Mouse (Mus musculus) lung, adult 18-20 months (tissue): Measurements from ENCODE around the gene Ndufb8.

ENCODE experiments used
- DNase-seq, 2 experiments: peaks; one replicate each; pipeline ENCODE4 v3.0.0; 2022; ENCODE audit warnings: mixed read lengths in 2 of 2

Ndufb8 gene

DNA sequence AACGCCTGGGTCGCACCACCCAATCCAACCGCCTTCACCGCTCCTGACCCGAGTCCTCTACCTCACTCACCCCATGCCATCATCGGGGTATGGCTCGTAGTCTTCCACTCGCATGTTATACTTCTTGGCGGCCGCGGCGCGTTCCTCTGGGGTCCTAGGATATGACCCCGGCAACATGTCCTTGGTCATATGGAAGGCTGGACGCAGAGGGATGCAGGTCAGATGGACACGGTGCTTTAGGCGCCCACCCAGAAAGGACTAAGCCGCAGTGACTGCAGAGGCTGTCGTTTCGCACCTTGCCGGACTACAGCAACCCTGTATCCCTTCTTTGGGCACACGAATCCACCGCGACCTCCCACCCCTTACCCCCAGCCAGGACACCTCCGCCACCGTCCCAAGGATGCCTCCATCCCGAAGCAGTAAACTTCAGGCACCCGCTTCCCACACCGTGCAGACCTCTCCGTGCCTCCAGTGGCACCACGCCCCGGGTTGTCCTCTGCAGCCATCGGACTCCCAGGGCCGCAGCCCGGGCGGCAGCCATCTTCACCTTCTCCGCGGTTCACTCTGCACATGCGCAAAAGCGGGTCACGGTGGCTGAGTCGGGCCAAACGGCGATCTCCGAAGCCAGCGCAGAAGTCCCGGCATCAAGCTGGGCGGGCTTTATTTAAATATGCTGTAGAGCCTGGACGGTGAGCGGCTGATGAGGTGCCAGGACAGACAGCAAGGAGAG lies at the start of gene Ndufb8:
Gene Ndufb8, minus strand, starts transcription at position 580 of the 730 bp plus-strand sequence.
- peak; percentile 94 to 96 for DNase-seq

DNA sequence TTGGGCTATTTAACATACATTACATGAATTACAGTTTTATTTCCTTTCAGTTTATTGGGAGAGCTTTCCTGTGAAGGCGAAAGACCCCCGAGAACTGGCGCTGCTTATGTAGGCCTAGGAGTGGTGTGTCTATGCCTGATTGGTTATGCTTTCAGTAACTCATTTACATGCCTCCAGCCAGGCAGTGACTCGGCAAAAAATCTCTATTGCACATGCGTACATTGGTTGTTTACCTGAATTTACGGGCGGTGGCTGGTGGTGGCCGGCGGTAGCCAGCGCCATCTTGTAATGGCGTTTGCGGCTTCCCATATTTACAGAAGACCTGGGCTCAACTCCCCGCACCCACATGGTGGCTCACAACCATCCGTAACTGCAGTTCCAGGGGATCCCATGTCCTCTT lies 38.9 kb upstream of the Ndufb8 start:
- no peak for DNase-seq

DNA sequence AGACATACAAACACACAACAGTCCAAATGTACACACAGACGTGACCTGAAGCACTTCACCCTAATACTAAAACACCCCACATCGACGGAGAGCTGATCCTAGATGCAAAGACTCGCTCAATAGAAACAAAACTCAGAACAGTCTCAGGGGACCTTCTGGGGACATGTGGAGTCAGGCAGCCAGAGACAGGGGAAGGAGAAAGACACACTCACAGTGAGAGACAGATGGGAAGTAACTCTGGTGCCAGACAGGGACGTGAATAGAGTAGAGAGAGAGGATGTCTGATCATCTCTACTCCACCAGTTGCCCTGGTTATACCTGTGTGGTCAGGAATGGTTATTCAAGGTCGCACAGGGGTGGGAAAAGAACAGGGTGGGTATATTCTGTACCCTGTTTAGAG lies 36.4 kb upstream of the Ndufb8 start:
- no peak for DNase-seq

DNA sequence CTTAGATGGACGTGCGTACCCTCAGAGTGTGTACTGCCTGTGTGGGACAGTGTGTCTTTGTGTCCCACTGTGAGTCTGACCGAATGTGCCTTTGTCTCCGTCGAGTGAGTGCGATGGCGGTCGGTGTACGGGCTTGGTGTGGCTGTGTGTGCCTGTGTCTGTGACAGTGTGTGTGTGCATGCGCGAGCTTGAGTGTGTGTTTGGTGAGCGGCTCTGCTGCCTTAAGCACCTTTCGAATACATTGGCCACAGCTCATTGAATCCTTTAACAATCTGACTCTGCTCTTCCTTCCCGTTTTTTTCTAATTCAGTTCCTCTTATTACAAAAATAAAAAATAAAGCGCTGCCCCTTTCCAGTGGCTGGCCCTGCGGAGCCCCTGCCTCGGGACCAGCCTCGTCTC lies 35.8 kb upstream of the Ndufb8 start:
- no peak for DNase-seq

DNA sequence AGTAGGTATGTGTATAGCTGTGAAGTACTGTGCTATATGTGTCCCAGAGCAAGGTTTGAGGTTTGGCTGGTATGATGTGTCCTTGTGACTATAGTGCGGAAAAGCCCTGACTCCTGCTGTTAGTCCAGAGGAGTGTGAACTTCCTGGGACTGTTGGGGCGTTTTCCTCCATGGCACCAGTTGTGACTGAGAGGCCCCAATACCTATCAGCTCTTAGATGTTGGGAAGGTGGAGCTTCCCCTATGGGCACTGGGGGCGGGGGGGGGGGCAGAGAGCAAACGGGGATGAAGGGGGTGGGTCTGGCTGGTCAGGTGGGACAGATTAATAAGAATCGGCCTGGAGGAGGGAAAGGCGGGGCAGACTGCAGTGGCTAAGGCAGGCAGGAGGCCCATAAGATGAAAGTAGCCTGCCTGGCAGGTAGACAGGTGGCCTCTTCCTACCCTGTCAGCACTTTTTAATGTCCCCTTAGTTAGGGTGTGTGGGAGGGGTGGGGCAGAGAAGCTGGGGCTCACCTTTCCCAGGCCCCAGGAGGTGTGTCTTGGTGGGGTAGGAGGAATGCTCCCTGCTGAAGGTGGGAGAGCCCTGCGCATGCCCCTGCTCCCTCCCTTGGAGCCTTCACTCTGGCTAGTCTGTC lies 34.5 kb upstream of the Ndufb8 start:
- no peak for DNase-seq

DNA sequence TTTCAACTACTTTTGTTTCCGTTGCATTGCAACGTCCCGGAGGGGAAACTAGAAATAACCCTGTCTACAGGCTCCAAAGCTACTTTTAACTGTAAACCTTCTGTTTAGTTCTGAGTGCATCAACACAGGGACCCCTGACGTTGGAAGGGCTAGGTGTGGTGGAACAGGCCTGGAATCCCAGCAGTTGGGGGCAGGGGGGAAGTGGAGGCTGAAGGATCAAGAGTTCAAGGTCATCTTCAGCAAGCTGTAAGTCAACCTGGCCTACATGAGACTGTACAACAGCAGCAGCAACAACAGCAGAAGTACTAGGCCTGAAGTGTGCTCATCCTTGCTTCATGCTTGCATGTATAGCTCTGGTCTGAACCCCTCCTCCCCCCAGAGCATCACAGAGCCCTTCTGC lies 32.8 kb upstream of the Ndufb8 start:
- DNase-seq, result no peak

DNA sequence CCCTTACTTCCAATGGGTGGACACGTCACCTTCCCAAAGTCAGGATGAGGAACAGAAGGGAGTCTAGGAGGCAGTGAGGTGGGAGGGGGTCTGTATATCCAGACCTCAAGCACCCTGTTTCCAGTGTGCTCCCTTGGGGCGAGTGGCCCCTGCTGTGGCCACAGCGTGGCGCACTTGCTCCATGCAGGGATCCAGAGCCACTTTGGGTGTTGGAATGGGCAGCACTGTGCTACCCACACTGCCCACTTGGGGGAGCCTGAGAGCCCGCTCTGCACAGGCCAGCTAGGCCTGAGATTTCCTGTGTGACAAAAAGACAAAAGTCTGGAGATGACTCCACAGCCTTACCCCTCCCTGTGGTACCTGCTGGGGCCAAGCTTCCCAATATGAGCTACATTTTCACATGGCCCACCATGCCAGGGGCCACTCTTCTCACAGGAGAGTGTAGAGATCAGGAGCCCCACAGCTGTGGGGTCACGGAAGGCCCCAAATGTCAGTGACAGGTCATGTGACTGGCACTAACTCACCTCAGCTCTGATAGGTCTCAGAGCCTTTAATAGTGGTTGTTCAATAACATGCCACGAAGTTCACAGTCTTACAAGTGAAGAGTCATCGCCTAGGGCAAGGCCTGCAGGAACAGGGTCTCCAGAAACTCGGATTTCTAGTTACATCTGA lies 27.5 kb upstream of the Ndufb8 start:
- DNase-seq, result peak; percentile 82 to 87

DNA sequence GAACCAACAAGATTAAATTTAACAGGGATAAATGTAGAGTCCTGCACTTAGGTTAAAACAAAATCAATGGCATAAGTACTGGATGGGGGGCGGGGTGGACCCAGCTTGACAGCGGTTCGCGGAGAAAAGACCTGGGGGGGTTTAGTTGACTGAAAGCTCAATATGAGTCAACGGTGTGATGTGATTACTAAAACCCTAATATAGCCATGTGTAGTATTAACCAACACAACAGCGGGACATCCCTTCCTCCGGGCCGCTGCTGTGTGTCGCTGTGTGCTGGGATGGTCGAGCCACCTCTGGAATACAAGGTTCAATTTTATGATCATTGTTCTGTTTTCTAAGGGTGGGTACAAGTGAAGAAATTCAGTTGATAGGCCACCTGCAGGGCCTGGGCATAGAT lies 26.9 kb upstream of the Ndufb8 start:
- no peak for DNase-seq

DNA sequence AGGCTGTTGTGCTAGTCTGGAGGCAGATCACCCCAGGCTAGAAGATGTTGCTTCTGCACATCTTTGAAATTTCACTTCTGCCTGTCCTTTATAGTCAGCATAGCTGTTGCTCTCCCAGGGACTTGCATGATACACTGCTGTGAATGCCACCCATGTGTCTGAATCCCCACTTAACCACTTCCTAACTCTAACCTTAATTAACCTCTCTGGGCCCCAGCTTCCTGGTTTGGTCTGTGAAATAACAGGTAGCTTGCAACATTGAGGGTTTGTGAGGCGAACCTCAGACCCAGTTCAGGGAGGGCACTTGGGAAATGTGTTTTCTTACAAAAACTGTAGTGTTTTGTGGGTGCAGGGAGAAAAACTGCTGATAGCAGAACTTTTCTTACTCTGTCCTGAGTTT lies 22.8 kb upstream of the Ndufb8 start:
- DNase-seq, result no peak

DNA sequence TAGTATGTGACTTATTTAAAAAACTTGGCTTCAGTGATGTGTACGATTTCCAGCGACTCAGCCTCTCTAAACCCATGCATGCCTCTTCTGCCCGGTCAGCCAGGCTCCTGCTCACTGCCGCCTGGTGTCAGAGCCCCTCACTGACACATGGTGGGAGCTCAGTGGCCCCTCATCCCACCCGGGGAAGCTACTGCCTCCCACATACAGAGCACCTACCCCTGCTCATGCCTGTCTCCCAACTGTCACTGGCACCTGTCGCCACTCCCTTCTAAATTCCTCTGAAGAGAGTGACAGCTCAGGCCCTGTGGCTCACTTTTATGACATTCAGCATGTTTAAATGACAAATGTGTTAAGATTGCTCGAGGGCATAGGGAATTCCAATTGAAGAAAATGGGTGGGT lies 21.0 kb upstream of the Ndufb8 start:
- DNase-seq, result no peak

DNA sequence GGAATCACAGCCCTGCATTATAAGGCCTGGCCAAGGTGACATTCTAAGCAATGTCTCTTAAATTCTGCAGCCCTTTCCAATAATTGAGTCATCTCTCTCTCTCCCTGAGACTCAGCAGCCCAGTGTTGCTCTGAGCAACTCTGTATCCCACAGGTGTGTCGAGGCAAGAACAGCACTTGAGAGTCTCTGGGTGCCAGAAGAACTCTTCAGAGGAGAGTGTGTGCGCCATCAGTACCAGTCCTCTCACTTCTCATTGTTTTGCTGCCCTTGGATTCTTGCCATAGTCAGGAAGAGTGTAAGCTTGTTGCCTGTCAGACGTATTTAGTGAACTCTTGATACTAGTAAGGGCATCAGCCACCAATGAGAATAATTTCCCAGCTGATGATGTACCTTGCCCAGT lies 12.5 kb upstream of the Ndufb8 start:
- peak; percentile 62 for DNase-seq

DNA sequence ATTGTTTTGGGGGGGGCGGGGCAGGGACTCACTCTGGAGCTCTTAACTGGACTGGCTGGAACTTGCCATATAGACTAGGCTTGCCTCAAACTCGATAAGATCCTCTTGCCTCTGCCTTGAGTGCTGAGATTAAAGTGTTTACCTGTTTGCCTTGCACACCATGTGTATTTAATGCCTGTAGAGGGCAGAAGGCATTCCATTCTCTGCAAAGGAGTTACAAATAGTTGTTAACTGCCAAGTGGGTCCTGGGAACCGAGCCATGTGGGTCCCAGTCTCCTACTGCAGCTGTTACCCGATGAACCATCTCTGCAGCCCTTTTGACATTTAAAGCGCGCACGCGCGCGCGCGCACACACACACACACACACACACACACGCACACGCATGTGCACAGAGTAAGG lies 8.8 kb upstream of the Ndufb8 start:
- DNase-seq, result peak; percentile 61 to 62

DNA sequence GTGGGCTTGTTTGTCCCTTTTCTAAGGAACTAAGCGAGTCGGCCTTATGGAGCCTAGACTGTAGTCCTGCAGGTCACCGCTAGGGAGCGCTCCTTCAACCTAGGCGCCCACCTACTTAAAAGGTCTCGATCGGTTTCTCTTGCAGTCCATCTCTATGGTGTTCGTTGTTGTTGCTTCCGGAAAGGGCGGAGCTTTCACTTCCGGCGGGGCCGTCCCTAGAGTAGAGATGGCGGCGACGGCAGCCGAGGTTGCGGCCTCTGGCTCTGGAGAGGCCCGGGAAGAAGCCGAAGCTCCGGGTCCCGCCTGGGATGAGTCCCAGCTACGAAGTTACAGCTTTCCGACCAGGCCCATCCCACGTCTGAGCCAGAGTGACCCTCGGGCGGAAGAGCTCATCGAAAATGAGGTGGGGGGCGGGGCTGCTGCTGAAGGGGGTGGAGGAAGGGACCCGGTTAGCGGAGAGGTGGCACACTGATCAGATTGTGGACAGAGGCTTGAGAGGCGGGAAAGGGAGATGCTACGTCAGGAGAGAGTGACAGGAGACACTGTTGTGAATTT lies 7.5 kb upstream of the Ndufb8 start, which contains the start of gene Hif1an:
Gene Hif1an, plus strand, starts transcription at position 199 of the 555 bp plus-strand sequence.
- DNase-seq, result peak; percentile 96 to 97

DNA sequence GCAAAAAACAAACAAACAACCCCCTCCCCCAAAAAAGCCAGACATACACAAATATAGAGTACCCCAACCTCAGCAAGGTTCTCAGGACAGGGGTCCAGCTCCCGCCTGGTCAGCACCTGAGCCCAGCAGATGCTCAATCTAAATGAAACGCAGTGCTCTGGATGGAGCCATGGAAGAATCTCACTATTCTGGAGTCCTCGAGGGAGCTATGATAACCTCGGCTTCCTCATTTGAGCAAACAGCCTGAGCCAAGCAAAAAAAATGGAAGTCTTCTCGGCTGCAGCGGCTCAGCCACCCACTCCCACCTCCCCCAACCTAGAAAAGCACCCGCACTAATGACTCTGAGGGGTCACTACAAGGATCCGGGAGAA lies 765 bp downstream of the Ndufb8 start:
- DNase-seq, result no peak

DNA sequence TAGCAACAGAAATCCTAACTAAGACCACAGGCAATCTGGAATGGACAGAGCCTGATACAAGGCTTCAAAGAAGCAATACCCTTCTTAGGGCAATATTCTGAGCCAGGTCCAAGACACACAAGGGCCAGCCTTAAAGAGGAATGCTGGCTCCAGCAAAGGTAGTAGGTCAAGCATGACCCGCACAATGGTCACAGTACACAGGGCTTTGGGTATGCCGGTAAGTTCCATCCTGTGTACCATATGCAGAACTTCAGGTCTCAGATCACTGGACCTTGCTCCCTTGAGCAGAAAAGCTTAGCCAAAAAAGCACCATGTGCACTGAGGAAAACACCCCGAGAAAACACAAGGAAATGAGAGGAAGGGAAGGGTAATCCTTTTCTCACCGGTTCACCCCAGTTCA lies 2.0 kb downstream of the Ndufb8 start:
- DNase-seq, result no peak

DNA sequence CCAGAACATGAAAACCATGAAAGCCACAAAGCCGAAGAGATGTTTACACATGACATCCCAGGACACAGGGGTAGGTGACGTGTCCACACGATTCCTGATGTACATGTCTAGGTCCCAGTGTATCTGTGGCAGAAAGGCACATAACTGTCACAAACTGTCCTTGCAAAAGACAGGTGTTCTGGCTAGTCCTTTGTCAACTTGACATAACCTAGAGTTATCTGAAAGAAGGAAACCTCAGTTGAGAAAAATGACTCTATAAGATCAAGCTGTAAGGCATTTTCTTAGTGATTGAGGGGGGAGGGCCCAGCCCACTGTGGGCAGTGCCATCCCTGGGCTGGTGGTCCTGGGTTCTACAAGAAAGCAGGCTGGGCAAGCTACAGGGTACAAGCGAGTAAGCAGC lies 2.5 kb downstream of the Ndufb8 start, which contains the start of gene Gm20538:
Gene Gm20538, minus strand, starts transcription at position 101 of the 400 bp plus-strand sequence.
- no peak for DNase-seq

DNA sequence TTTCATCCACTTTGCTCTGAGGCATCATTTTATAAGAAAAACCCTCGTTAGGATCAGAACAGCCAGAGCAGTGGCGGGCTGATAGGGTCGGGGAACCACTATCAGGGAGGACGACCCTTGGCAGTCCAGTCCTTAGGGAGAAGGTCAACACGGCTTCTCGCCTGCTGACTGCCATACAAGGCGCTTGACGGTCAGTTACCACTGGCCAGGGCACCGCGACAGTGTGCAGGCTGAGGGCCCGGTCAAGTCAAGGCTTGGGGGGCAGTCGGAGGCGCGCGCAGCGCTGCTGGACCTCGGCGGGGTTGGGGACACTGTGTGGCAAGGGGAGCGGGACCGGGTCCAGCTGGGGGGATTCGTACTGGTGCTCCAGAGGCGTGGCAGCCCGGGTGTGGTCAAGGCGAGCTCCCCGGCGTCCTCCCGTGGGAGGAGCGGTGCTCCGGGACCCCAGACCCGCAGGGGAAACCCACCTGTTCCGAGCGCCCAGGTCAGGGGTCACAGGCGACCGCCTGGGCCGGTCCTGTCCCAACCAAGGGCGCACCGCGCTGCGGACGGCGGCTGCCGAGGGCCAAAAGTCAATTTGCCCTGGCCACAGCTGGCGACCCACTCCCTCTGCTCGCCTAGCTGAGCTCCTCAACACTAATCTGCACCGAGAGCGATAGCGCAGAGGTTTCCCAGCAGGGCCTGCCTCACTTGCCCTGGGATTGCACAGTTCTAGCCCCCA lies 9.8 kb downstream of the Ndufb8 start, which contains the start of gene Sec31b:
Gene Sec31b, minus strand, starts transcription at position 544 of the 721 bp plus-strand sequence.
- DNase-seq, result peak; percentile 41 to 48

DNA sequence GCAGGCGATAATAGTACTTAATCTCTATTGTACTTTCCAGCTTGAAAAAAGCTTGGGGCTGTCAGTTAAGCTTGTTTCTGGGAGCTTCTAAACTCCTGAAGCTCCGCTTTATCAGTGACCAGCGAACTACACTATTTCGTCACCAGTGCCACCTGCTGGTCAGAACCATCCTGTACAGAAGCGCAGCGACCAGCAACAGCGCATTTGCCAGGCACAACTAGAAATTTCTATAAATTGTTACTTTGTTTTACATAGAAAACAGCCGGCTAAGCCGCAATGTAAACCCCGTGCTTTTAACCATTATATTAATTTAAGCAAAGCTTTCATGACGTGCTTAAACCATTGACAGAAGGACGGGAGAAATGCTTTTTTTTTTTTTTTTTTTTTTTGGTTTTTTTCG lies 10.5 kb downstream of the Ndufb8 start:
- DNase-seq, result peak; percentile 63 to 69

DNA sequence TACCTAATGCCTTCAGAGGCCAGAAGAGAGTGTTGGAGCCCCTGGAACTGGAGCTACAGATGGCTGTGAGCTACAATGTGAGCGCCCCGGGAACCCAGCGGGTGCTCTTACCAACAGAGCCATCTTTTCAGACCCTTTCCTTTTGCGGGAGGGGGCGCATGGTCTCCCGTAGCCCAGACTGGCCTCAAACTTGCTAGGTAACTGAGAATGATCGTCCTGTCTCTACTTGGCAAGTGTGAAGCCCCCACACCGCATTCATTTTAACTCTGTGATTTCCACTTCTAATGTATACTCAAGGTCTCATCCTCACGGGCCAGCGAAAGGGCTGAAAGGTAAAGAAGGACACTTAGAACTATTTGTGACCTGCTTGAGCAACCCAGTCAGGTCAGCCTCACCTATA lies 10.9 kb downstream of the Ndufb8 start:
- DNase-seq, result no peak

DNA sequence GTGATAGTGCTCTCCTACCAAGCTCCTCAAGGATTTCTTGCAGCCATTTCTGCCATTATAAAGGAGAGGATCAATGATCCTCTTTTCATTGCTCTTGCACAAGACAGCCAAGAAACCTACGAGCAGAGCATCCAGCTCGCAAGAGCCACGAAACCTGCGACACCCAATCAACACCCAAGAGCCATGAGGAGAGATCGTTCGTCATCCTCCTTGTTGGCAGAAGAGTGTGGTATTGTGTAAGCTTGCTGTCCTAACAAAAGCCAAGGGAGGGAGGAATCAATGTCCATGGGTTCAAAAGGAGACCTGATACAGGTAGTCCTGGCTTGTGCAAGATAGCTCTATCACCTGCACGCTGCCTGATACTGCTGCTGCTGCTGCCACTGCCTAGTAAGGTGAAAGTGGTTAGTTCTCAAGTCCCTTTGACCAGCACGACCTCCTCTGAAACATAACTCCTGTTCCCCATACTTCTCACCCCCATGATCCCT lies 12.5 kb downstream of the Ndufb8 start:
- no peak for DNase-seq

DNA sequence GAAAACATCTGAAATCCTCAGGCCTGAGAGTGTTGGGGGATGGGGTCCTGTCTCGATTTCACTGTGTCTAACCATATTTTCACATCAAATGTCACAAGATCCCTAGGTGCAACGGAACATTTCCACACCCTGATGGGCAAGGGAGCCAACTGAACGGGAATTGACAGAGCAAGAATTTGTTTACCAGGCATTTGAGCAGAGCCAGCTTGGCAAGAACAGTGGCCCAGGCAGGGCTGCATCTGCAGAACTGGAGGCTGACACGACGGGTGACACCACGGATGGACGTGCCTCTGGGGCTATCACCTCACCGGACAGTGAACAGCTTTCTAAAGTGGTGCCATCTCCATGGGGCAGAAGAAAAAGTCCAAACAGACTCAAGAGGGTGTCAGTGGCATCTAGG lies 17.8 kb downstream of the Ndufb8 start:
- no peak for DNase-seq

DNA sequence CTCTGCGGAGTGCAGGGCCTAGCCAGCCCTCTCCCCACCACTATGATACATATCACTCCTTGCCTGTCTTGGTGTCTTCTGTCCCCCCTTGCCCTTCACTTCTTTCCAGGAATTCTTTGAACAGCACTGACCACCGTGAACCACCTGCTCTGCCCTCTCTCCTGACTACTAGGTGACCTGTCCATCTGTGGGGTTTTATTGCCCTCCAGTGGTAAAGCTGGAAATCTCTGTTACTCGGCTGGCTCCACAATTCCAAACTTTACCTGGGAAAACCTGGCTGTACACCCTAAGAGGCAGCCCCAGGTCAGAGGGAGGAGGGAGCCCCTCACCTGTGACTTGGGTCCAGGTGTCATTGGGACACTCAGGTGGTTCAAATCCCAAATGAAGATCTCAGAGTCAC lies 19.9 kb downstream of the Ndufb8 start:
- no peak for DNase-seq

DNA sequence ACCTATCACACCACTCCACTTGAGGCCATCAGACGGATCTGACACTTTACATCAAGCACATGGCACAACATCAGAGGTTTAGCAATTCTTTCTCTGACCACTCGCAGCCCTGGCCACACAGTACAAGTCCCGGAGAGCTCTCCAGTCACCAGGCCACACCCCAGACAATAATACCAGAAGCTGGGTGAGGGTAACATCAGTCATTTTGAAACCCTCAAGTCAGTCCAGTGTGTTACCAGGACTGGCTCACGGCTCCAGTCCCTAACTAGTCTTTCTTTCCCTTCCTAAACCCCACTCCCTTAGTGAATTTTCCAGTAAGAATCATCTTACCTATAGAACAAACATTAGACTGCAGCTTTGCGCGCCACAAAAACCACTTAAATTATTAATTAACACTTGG lies 25.2 kb downstream of the Ndufb8 start:
- peak in 1 of 2 experiments; percentile 34 for DNase-seq
